Mouse (Mus musculus) liver, adult 2 months (tissue): Measurements from ENCODE around the gene Emsy. TPM values are rescaled to one million over a fixed set of nuclear protein-coding genes. Genes with fewer than 3 reads are reported as not detected.

Experiments used
- DNase-seq: peaks from one replicate; pipeline ENCODE4 v3.0.0-alpha.2; 2011; ENCODE audit warnings: low read depth, low spot score; ENCODE audit errors: extremely low read depth
- H3K27ac ChIP-seq: fragments of 200-500 bp; replicated peaks from 2 replicates; pipeline ENCODE4 v1.5.1; 2012; ENCODE audit warnings: low read depth, mild to moderate bottlenecking, control low read depth, inconsistent platforms, low read length; ENCODE audit not compliant: insufficient read depth
- H3K27me3 ChIP-seq: fragments of 200-500 bp; 2 replicates; pipeline ENCODE4 v1.6.1; 2012; ENCODE audit warnings: mild to moderate bottlenecking, moderate library complexity, low read length, inconsistent platforms; ENCODE audit not compliant: control insufficient read depth, insufficient read depth
- H3K36me3 ChIP-seq: fragments of 200-500 bp; 2 replicates; pipeline ENCODE4 v1.6.1; 2012; ENCODE audit warnings: low read length, inconsistent platforms; ENCODE audit not compliant: control insufficient read depth, insufficient read depth
- H3K4me1 ChIP-seq: fragments of 200-500 bp; 2 replicates; pipeline ENCODE4 v1.6.1; 2011; ENCODE audit warnings: low read length; ENCODE audit not compliant: control insufficient read depth, insufficient read depth
- H3K4me3 ChIP-seq: fragments of 200-500 bp; 2 replicates; pipeline ENCODE4 v1.5.1; 2011; ENCODE audit warnings: low read depth, mild to moderate bottlenecking, control low read depth, low read length, moderate library complexity; ENCODE audit not compliant: insufficient read depth
- H3K79me2 ChIP-seq: fragments of 200-500 bp; 2 replicates; pipeline ENCODE4 v1.6.1; 2012; ENCODE audit warnings: inconsistent platforms, mild to moderate bottlenecking, low read length, moderate library complexity; ENCODE audit not compliant: control insufficient read depth, insufficient read depth
- H3K9ac ChIP-seq: fragments of 200-500 bp; 2 replicates; pipeline ENCODE4 v1.6.1; 2012; ENCODE audit warnings: low read depth, mild to moderate bottlenecking, control low read depth, inconsistent platforms, low read length
- CTCF ChIP-seq: fragments of 200-500 bp; IDR thresholded peaks from 2 replicates; pipeline ENCODE4 v1.5.1; 2011; ENCODE audit warnings: low read depth, low read length, control low read depth
- POLR2A ChIP-seq: fragments of 200-500 bp; IDR thresholded peaks from 2 replicates; pipeline ENCODE4 v1.6.1; 2011; ENCODE audit warnings: low read length, control low read depth; ENCODE audit not compliant: insufficient read depth; ENCODE audit errors: extremely low read depth
- WGBS: fragments of 180-500 bp; shearing (Covaris S2); methylation state at CpG from one replicate; pipeline ENCODE4 v1.1.7; 2018; 5-methylcytosine and 5-hydroxymethylcytosine counted together
- polyA plus RNA-seq: library from polyadenylated mRNA; depleted of rRNA; stranded (reverse); fragments of >200 nt; gene quantifications from 2 replicates; pipeline ENCODE4 v1.2.3, GENCODE M21; 2012
- total RNA-seq: library from RNA; depleted of rRNA; stranded (reverse); fragments of >200 nt; gene quantifications from 2 replicates; pipeline ENCODE4 v1.2.3, GENCODE M21; 2014

Gene Emsy
- total and polyA plus RNA-seq, 2 experiments: 7.9 to 10.9 TPM

GRCm38 (mm10) chr7:98698590-98698989 lies 42.0 kb upstream of the Emsy start:
- 94% methylated on average over 4 of the region's 4 CpGs for WGBS
- H3K4me3 ChIP-seq: no peak overlapping the region
- DNase-seq: no peak
- H3K27ac ChIP-seq: no peak overlapping the region
- no peak overlapping the region for H3K9ac ChIP-seq
- H3K79me2 ChIP-seq: peaks cover 3% of the 10 kb centered on the region; the same call in 1 of the 2 replicates
- peaks cover 2% of the 10 kb centered on the region for H3K4me1 ChIP-seq
- no peaks in the 10 kb centered on the region for H3K27me3 ChIP-seq
- TF ChIP-seq CTCF (no peak), POLR2A (no peak)
- H3K36me3 ChIP-seq: no peaks in the 10 kb centered on the region

DNA sequence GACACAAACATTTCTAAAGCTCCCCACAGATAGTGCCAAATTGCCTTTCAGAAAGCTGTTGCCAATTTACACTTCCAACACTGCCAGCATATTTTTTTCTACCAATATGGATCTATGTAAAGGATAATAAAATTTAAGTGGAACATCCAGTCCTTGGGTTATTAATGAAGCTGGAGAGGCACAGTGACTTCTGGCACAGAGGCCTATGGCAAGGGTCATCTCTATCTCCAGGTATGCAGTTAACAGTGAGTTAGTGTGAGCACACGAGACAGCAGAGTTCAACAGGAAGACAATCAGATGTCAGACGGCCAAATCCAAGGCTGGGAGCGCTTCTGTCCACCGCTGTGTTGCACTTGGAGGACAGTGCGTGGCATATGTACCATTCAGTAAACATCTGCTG lies 41.5 kb upstream of the Emsy start:
- WGBS: 70% methylated on average over 5 of the region's 5 CpGs
- no peak overlapping the region for H3K27ac ChIP-seq
- TF ChIP-seq CTCF: no peak
- no peak overlapping the region for H3K4me3 ChIP-seq
- no peaks in the 10 kb centered on the region for H3K36me3 ChIP-seq
- peaks cover 2% of the 10 kb centered on the region for H3K4me1 ChIP-seq
- no peaks in the 10 kb centered on the region for H3K79me2 ChIP-seq
- H3K27me3 ChIP-seq: no peaks in the 10 kb centered on the region
- no peak overlapping the region for H3K9ac ChIP-seq
- no peak for DNase-seq

DNA sequence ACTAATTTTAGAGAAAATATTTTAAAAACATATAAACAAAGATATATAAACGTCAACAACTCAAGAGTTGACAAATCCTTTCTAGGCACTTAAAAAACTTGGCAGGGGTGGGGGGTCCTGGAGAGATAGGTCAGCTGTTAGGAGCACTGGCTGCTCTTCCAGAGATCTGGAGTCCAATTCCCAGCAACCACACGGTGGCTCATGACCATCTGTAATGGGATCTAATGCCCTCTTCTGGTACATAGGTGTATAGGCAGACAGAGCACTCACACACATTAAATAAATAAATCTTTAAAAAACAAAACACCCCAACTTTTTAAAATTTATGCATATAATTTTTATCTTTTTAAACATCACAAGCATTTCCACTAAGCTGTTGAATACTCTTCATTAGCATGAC lies 40.9 kb upstream of the Emsy start:
- Histone ChIP-seq H3K4me1 (peaks cover 2% of the 10 kb centered on the region), H3K9ac (no peak overlapping the region), H3K27ac (no peak overlapping the region), H3K4me3 (no peak overlapping the region), H3K27me3 (no peaks in the 10 kb centered on the region), H3K79me2 (no peaks in the 10 kb centered on the region), H3K36me3 (no peaks in the 10 kb centered on the region)
- DNase-seq: peak; percentile 38
- no peak for TF ChIP-seq POLR2A
- peak; percentile 48 for TF ChIP-seq CTCF
- 18% methylated on average over 2 of the region's 2 CpGs for WGBS

- Histone ChIP-seq H3K27me3 (no peaks in the 10 kb centered on the region), H3K4me3 (no peak overlapping the region), H3K36me3 (no peaks in the 10 kb centered on the region), H3K9ac (no peak overlapping the region), H3K79me2 (no peaks in the 10 kb centered on the region), H3K4me1 (0 out of 2 replicates have a peak, but pooled peaks cover 2% of the 10 kb centered on the region), H3K27ac (no peak overlapping the region)
- 76% methylated on average over 5 of the region's 5 CpGs for WGBS
- TF ChIP-seq CTCF (no peak), POLR2A (no peak)
- no peak for DNase-seq
These were observed 37.5 kb upstream of the Emsy start for GRCm38 (mm10) chr7:98694046-98694445.

GRCm38 (mm10) chr7:98692761-98693546 lies 36.4 kb upstream of the Emsy start:
- Histone ChIP-seq H3K4me1 (0 out of 2 replicates have a peak, but pooled peaks cover 2% of the 10 kb centered on the region), H3K36me3 (no peaks in the 10 kb centered on the region), H3K9ac (no peak overlapping the region), H3K27ac (no peak overlapping the region), H3K79me2 (no peaks in the 10 kb centered on the region), H3K27me3 (no peaks in the 10 kb centered on the region), H3K4me3 (no peak overlapping the region)
- TF ChIP-seq POLR2A (no peak), CTCF (no peak)
- no peak for DNase-seq
- 55% methylated on average over 24 of the region's 24 CpGs for WGBS

GRCm38 (mm10) chr7:98690831-98691230 lies 34.2 kb upstream of the Emsy start:
- Histone ChIP-seq H3K4me3 (no peak overlapping the region), H3K4me1 (0 out of 2 replicates have a peak, but pooled peaks cover 2% of the 10 kb centered on the region), H3K9ac (no peak overlapping the region), H3K27me3 (no peaks in the 10 kb centered on the region), H3K36me3 (no peaks in the 10 kb centered on the region), H3K79me2 (no peaks in the 10 kb centered on the region), H3K27ac (no peak overlapping the region)
- 23% methylated on average over 3 of the region's 3 CpGs for WGBS
- TF ChIP-seq CTCF (no peak), POLR2A (no peak)
- DNase-seq: no peak
